Mouse (Mus musculus): Measurements from ENCODE around the gene Rps6kl1.
A peak's percentile ranks its signal among the peaks of the same experiment; 100 is the strongest.

Gene Rps6kl1

GRCm38 (mm10) chr12:85103096-85103495 lies 48.0 kb downstream of the Rps6kl1 start:
- DNase-seq = no peak

DNA sequence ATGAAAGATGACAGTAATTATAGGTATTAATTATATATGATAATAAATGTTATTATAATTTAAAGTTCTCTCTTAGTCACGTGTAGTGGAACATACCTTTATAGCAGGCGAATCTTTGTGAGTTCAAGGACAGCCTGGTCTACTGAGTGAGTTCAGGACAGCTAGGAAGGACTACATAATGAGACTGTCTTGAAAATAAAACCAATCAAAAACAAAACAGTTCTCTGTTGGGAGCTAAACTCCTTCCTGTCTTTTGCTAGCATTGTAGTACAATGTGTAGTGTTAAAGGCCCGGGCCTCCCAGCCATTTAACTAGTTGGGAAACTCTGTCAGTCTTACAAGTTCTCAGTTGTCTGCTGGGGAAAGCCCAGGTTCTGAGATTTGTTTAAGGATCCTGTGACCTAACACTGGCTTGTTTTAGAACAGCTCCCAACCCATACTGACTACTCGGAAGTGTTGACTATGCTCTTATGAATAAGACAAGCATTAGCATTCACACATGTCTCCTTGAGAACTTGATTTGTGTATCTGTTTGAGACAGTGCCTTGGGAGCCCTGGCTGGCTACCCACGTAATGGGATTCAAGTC lies 49.5 kb downstream of the Rps6kl1 start:
- DNase-seq = no peak

DNA sequence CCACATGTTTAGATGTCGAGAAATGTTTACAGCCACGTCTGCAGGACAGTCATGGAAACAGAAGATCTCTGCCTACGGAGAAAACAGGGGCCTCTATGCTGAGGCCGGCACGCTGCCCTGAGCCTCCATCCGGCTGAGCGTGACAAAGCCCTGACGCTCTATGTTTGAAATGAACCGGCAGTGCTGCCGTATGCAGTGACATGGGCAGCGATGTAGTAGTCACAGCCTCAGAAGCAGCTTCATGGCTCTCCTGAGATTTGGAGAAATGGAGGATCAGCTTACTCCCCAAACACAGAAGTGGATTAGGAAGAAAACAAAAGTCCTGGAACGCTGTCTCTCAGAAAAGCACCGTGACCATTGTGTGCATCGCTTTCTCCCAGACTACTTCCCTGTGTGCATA lies 50.1 kb downstream of the Rps6kl1 start:
- DNase-seq = no peak

DNA sequence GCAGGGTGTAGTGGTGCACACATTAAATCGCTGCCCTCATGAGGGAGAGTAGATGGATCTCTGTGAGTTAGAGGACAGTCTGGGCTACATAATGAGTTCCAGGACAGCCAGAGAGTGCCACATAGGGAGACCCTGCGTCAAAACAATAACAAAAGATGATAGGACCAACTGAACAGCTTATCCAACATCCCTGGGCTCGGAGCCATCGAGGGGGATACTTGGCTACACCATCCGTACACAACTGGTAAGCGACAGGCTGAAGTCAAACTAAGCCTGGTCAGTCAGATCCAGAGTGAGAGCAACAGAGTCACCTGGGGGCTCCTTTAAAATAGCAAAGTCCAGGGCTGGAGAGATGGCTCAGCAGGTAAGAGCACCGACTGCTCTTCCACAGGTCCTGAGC lies 55.2 kb downstream of the Rps6kl1 start:
- DNase-seq = no peak

- no peak for DNase-seq
These were observed 55.9 kb downstream of the Rps6kl1 start for GRCm38 (mm10) chr12:85095146-85095545.

- DNase-seq = no peak
These were observed 56.4 kb downstream of the Rps6kl1 start for GRCm38 (mm10) chr12:85094706-85095105.

GRCm38 (mm10) chr12:85094010-85094409 lies 57.1 kb downstream of the Rps6kl1 start:
- DNase-seq = peak; percentile 37 to 55

DNA sequence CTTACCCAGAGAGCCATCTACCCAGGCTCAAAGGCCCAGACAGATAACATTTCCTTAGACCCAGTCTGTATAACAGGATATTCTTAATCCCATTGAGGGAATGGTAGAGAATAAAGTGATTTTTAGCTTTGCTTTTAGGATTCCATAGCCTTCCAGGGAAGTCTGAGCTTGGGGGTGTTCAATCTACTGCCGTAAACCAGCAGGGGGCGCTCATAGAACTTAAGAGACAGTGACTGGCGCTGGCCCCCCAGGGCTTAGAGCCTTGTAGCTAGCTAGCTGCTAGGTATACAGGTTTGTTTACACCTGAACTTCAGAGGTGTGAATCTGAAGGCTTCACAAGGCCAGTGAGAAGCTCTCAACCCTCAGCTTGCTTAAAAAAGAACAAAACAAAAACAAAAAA lies 58.9 kb downstream of the Rps6kl1 start:
- peak; percentile 49 to 75 for DNase-seq

- DNase-seq = no peak
These were observed 59.9 kb downstream of the Rps6kl1 start for GRCm38 (mm10) chr12:85091190-85091589.

DNA sequence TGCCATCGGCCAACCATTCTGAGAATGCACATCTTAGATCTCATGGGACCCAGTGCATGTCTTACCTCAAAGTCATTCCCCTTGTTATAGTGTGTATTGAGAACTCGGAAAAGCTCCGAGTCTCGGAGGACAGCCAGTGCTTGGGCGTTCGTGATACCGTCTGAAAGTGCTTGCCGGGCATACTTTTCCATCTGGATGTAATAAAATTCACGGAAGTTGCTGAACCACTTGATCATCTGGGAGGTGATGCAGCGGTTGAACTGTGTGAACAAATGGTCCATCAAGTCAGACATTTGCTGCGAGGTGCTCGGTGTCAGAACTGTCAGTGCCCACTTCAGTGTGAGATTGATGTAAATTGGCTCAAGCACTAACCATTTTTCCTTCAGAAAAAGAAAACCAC lies 63.2 kb downstream of the Rps6kl1 start:
- DNase-seq = no peak

Measured in lung, adult 18-20 months (tissue).